Mouse (Mus musculus): ENCODE results near the gene Lmna. TPM values are rescaled to one million over a fixed set of nuclear protein-coding genes. Genes with fewer than 3 reads are reported as not detected.

Gene Lmna
- polyA plus RNA-seq, 1 experiment from 2014 or later = 14.5 TPM

DNA sequence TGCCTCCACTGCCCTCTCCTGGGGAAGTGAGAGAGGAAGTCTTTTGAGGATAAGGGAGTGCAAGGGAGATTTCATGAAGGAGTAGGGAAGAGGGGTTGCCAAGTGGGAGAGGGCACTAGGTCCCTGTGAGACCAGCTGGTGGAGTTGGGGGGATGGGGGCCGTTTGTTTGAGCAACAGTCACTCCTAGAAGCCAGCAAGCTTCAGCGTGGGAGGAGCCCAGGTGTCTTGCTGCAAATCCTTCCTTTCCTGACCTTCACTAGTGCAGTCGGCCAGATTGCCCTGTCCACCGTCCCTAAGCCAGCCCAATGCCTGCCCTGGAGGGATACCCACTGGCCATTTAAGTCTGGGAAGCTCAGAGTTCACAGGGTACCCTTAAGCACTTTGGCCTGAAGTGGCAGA, 1.8 kb upstream of the Lmna start:
- 59% methylated on average over 4 of the region's 4 CpGs for WGBS
- Histone ChIP-seq H3K36me3 (no peaks in the 10 kb centered on the region), H3K4me3 (peak overlapping the region; percentile 4; the same call in 1 of the 2 replicates), H3K27ac (peak overlapping the region; percentile 71), H3K4me1 (peaks cover 57% of the 10 kb centered on the region), H3K9me3 (replicated peaks) (no peaks in the 10 kb centered on the region), H3K27me3 (ENCODE audit: low read depth, poor library complexity, severe bottlenecking) (peaks cover 6% of the 10 kb centered on the region; the same call in 1 of the 2 replicates)
- no peak for DNase-seq (ENCODE audit: low spot score)

GRCm38 (mm10) chr3:88510421-88511289, 899 bp upstream of the Lmna start:
- Histone ChIP-seq H3K9me3 (replicated peaks) (no peaks in the 10 kb centered on the region), H3K4me1 (peaks cover 61% of the 10 kb centered on the region), H3K4me3 (peak overlapping the region; percentile 50), H3K27ac (peak overlapping the region; percentile 91), H3K36me3 (no peaks in the 10 kb centered on the region), H3K27me3 (ENCODE audit: low read depth, poor library complexity, severe bottlenecking) (no peaks in the 10 kb centered on the region)
- no peak for DNase-seq (ENCODE audit: low spot score)
- WGBS = 57% methylated on average over 13 of the region's 13 CpGs

DNA sequence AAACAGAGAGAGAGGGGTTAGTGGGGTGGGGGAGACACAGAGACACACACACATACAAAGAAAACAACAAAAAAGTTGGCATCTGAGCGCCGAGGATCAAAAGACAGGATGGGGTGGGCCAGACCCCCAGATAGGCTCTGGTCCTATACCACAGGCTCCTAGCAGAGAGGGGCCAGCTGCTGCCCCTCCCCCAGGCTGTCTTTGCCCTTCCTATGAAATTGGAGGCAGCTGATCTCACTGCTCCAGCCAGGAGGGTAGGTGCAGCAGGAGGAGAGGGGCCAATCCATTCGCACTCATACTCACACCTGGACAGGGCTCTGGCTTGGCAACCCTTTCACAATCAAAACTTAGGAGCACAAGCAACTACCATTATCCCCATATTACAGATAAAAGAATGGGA, 506 bp downstream of the Lmna start:
- DNase-seq (ENCODE audit: low spot score) = no peak
- Histone ChIP-seq H3K27ac (peak overlapping the region; percentile 91), H3K4me3 (peak overlapping the region; percentile 50), H3K4me1 (peaks cover 70% of the 10 kb centered on the region), H3K9me3 (replicated peaks) (no peaks in the 10 kb centered on the region), H3K36me3 (no peaks in the 10 kb centered on the region), H3K27me3 (ENCODE audit: low read depth, poor library complexity, severe bottlenecking) (0 out of 2 replicates have a peak, but pooled peaks cover 4% of the 10 kb centered on the region)
- 78% methylated on average over 3 of the region's 3 CpGs for WGBS

- Histone ChIP-seq H3K9me3 (replicated peaks) (no peaks in the 10 kb centered on the region), H3K27me3 (ENCODE audit: low read depth, poor library complexity, severe bottlenecking) (peaks cover 39% of the 10 kb centered on the region), H3K27ac (peak overlapping the region; percentile 81), H3K4me3 (peak overlapping the region; percentile 21; the same call in 1 of the 2 replicates), H3K4me1 (peaks cover 63% of the 10 kb centered on the region), H3K36me3 (0 out of 2 replicates have a peak, but pooled peaks cover 2% of the 10 kb centered on the region)
- WGBS = 28% methylated on average over 7 of the region's 7 CpGs
- no peak for DNase-seq (ENCODE audit: low spot score)
Measured at GRCm38 (mm10) chr3:88505765-88506164, 4.0 kb downstream of the Lmna start.

GRCm38 (mm10) chr3:88505081-88505480, 4.7 kb downstream of the Lmna start:
- Histone ChIP-seq H3K36me3 (0 out of 2 replicates have a peak, but pooled peaks cover 2% of the 10 kb centered on the region), H3K4me3 (no peak overlapping the region), H3K9me3 (replicated peaks) (no peaks in the 10 kb centered on the region), H3K27ac (peak overlapping the region; percentile 81), H3K4me1 (peaks cover 57% of the 10 kb centered on the region), H3K27me3 (ENCODE audit: low read depth, poor library complexity, severe bottlenecking) (peaks cover 46% of the 10 kb centered on the region)
- no peak for DNase-seq (ENCODE audit: low spot score)
- 77% methylated on average over 6 of the region's 6 CpGs for WGBS

- Histone ChIP-seq H3K4me3 (no peak overlapping the region), H3K27me3 (ENCODE audit: low read depth, poor library complexity, severe bottlenecking) (peaks cover 48% of the 10 kb centered on the region), H3K36me3 (0 out of 2 replicates have a peak, but pooled peaks cover 2% of the 10 kb centered on the region), H3K9me3 (replicated peaks) (no peaks in the 10 kb centered on the region), H3K4me1 (peaks cover 47% of the 10 kb centered on the region), H3K27ac (peak overlapping the region; percentile 42; the same call in 1 of the 2 replicates)
- DNase-seq (ENCODE audit: low spot score) = no peak
- WGBS = 53% methylated on average over 8 of the region's 8 CpGs
Measured at GRCm38 (mm10) chr3:88503881-88504746, 5.6 kb downstream of the Lmna start.

DNA sequence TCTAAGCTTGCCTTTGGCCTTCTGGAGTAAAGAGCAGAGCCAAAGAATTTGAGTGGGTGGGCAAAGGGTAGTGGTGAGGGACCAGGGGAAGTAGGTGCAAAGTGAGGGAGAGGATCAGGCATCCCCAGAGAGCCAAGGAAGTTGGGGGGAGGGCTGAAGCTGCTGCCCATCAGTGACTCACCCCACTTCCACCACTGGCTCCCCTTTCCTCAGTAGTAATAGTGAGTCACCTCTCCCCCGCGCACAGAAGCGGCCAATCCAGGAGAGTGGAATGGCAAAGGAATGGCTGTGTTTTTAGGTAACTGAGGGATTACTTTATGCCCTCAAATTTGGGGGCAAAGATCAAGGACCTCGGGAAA, 6.3 kb downstream of the Lmna start:
- 0 out of 2 replicates have a peak, but pooled peaks cover 2% of the 10 kb centered on the region for H3K36me3 ChIP-seq
- 21% methylated on average over 4 of the region's 4 CpGs for WGBS
- peak overlapping the region; percentile 64 for H3K4me3 ChIP-seq
- H3K4me1 ChIP-seq = peaks cover 46% of the 10 kb centered on the region
- no peak for DNase-seq (ENCODE audit: low spot score)
- H3K27me3 ChIP-seq (ENCODE audit: low read depth, poor library complexity, severe bottlenecking) = peaks cover 48% of the 10 kb centered on the region
- no peak overlapping the region for H3K27ac ChIP-seq
- no peaks in the 10 kb centered on the region for H3K9me3 ChIP-seq (replicated peaks)

DNA sequence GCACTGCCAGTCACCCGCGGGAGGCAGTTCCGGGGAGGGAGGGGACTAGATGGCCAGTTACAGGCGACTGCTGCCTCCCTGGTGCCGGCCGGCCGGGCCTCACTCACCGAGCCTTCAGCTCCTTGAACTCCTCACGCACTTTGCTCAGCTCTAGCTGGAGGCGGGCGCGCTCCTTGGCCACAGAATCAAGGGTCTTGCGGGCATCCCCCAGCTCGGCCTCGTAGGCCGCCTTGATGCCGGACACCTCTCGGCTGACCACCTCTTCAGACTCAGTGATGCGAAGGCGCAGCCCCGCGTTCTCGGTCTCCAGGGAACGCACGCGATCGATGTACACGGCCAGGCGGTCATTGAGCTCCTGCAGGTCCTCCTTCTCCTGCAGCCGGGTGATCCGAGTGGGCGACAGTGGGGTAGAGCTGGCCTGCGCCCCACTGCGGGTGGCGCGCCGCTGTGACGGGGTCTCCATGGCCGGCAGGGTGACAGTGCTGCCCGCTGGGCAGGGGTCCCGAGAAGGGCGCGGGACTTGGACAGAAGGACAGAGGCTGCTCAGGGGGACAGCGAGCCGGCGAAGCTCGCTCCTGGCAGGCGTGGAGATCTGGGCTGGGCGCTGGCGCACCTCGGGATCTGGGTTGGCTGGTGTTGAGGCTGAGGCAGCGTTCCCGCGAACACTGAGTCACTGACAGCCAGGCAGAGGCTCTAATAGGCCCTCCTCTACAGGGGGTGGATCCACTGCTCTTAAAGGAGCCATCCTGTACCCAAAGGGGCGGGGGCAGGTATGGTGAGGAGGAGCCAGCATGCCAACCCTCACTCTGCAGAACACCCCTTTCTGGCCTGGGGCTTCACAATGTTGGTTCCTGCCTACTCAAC, 6.9 kb downstream of the Lmna start:
- peak; percentile 70 for DNase-seq (ENCODE audit: low spot score)
- Histone ChIP-seq H3K27ac (peak overlapping the region; percentile 73), H3K27me3 (ENCODE audit: low read depth, poor library complexity, severe bottlenecking) (peaks cover 48% of the 10 kb centered on the region), H3K4me1 (peaks cover 46% of the 10 kb centered on the region), H3K9me3 (replicated peaks) (no peaks in the 10 kb centered on the region), H3K4me3 (peak overlapping the region; percentile 64), H3K36me3 (0 out of 2 replicates have a peak, but pooled peaks cover 2% of the 10 kb centered on the region)
- WGBS = under 1% methylated on average over 55 of the region's 55 CpGs

DNA sequence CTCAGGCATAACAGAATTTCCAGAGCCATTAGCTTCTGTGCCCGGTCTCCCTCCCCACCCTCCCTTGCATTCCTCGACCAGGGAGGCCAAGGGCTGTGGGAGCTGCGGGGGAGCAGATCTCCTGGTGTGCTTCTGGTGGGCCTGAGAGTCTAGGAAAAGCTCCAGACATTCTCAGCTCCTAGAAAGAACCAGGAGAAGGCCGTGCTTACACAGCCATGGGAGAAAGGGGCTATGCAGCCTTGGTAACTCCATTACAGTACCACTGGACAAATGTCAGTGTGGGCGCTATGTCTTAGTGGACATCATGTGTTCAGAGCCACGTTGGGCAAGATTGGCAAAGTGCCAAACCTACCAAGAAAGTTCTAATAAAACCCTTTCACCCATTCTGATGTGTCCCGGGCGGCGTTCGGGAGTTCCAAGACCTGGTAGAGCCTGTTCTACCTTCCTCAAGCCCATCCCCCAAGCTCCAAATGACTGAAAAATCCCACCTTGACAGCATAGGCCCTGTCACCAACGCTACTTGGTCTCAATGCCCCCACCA, 7.7 kb downstream of the Lmna start:
- no peak for DNase-seq (ENCODE audit: low spot score)
- H3K27ac ChIP-seq = peak overlapping the region; percentile 73
- peaks cover 47% of the 10 kb centered on the region for H3K4me1 ChIP-seq
- no peaks in the 10 kb centered on the region for H3K9me3 ChIP-seq (replicated peaks)
- H3K27me3 ChIP-seq (ENCODE audit: low read depth, poor library complexity, severe bottlenecking) = peaks cover 48% of the 10 kb centered on the region
- 0 out of 2 replicates have a peak, but pooled peaks cover 2% of the 10 kb centered on the region for H3K36me3 ChIP-seq
- 11% methylated on average over 11 of the region's 11 CpGs for WGBS
- H3K4me3 ChIP-seq = peak overlapping the region; percentile 64

GRCm38 (mm10) chr3:88501366-88502030, 8.3 kb downstream of the Lmna start:
- 58% methylated on average over 6 of the region's 6 CpGs for WGBS
- H3K36me3 ChIP-seq = 0 out of 2 replicates have a peak, but pooled peaks cover 2% of the 10 kb centered on the region
- H3K4me1 ChIP-seq = peaks cover 42% of the 10 kb centered on the region
- peaks cover 48% of the 10 kb centered on the region for H3K27me3 ChIP-seq (ENCODE audit: low read depth, poor library complexity, severe bottlenecking)
- H3K9me3 ChIP-seq (replicated peaks) = no peaks in the 10 kb centered on the region
- H3K27ac ChIP-seq = peak overlapping the region; percentile 73
- no peak for DNase-seq (ENCODE audit: low spot score)
- peak overlapping the region; percentile 64 for H3K4me3 ChIP-seq

- WGBS = 61% methylated on average over 4 of the region's 4 CpGs
- H3K36me3 ChIP-seq = 0 out of 2 replicates have a peak, but pooled peaks cover 2% of the 10 kb centered on the region
- H3K4me3 ChIP-seq = no peak overlapping the region
- H3K27me3 ChIP-seq (ENCODE audit: low read depth, poor library complexity, severe bottlenecking) = peaks cover 48% of the 10 kb centered on the region
- no peaks in the 10 kb centered on the region for H3K9me3 ChIP-seq (replicated peaks)
- peaks cover 40% of the 10 kb centered on the region for H3K4me1 ChIP-seq
- no peak for DNase-seq (ENCODE audit: low spot score)
- H3K27ac ChIP-seq = no peak overlapping the region
Measured at GRCm38 (mm10) chr3:88500655-88501365, 8.9 kb downstream of the Lmna start.

Measured in limb, embryonic 10.5 days (tissue).